Mouse (Mus musculus): Measurements from ENCODE around the gene Cacng2.
A peak's percentile ranks its signal among the peaks of the same experiment; 100 is the strongest.
"Not testable (repeated sequence)": the region's sequence is repeated elsewhere in the genome, so short reads cannot be mapped to it uniquely, and the experiment has no call there.

Cacng2 gene

DNA sequence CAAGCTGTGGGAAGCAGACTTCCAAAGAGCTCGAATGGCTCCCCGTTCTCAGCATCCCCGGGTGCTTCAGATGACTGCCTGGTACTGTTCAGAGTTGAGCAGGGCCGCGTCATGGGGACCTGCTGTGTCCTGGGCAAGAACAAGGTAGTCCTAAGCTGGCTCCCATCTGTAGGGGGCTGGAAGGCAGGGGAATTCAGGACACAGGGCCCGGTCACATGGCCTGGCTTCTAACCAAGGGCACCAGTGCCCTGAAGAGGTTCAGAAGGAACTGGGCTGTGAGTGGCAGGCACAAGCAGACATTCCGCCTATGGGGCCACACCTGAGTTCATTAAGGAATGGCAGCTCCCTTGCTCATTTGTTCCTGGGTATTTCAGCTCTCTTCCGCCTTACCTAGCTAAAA, 37.7 kb downstream of the Cacng2 start:
- no peak for DNase-seq (ENCODE audit: low spot score)

DNA sequence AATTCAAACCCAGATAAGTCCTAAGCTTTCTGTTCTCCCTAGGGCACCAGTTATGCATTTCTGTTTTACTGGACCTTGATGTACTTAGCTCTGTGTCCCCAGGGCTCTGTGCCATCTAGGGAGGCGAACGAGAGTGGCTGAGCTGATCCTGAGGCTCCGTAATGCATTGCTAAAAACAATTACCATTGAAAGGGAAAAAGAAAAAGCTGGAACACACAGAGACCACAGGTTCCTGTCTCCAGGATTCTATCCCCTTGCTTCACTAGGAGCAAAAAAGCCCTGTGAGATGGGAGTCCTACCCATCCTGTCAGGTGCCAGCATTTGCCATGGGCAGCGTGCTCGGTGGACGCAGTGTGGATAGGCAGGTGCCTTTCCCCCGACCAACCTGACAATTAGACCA, 38.4 kb downstream of the Cacng2 start:
- DNase-seq (ENCODE audit: low spot score) = no peak

DNA sequence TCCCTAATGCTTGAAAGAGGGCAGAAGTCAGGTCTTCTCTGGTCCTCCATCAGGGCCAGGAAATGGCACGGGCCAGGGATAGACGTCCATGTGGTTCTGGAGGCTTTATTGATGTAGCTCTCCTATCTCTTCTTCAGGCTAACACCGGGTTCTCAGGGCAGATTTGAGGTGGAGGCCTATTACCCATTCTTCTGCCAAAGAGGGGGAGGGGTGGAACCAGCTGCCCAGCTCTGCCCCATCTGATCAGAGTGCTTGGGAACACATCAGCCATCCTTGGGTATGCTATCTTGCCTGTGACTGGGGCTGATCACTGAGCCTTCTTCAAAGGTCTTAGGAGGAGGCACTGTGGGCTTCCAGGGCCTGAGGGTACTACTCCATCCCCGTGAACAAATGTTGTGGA, 39.5 kb downstream of the Cacng2 start:
- no peak for DNase-seq (ENCODE audit: low spot score)

DNA sequence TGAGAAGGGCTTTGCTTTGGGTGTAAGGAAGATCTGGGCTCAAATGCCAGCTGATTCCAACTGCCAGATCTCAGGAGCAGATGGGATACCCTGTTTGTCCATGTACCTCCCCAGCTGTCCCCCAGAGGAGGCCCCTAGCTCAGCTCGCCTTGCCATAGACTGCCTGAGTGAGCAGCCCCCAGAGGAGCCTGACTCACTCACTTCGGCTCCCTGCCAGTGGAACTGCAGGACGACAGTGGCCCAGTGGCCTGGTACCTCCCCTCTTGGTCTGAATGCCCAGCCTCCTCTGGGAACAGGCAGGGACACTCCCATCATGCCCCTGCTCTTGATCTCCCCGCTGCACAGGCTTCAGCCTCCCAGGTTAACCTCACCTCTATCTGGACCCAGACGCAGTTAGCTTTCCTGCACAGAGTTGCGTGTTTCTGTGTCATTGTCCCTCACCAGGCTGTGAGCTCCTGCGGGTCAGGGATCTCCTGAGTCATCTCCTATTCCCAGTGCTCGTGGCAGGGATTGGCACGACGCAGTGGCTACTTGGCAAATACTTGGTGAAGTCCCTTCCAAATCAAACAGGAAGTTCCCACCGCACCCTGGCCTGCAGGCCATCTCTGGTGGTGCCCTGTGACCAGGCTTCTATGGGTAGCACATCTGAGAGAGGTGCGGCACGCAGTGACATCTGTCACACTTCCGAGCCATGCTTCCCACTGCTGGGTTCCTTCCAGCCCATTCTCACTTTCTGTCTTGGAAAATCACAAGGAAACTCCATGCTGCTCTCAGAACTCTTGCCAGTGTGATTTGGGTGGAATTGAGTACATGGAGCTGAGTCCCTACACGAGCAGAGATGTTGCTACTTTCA, 40.8 kb downstream of the Cacng2 start:
- no peak for DNase-seq (ENCODE audit: low spot score)

DNA sequence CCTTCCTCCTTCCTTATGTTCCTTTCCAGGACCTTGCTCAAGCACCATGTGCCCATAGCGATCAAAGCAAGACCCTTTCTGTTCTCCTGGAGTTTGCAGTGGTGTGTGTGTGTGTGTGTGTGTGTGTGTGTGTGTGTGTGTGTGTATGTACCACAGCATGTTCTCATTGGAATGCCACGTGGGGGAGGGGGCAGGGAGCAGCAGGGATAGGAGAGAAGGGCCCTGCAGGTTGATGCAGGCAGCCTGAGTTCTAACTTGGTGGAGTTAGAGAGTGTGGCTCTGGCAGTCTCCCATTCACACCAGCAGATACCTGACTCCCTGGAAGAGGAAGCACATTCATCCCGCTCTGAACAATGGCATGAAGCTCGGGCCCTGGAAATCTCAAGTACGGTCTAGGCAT, 41.6 kb downstream of the Cacng2 start:
- DNase-seq (ENCODE audit: low spot score) = no peak

DNA sequence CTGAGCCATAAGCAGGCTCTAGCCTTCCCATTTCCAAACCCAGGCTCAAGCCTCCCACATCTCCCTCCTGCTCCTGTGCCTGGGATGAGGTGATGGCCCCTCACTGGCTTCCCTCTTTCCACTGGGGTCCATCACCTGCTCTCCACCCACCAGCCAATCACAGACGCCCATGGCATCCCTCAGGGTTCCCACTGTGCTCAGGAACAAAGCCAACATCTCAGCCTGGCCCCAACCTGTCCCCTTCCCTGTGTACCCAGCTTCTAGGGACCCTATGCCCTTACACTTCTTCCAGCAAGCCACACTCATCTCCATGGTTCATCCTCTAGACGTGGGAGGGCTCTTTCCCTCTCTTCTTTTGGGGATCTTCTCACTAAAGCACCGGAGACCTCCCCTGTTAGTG, 43.9 kb downstream of the Cacng2 start:
- no peak for DNase-seq (ENCODE audit: low spot score)

DNA sequence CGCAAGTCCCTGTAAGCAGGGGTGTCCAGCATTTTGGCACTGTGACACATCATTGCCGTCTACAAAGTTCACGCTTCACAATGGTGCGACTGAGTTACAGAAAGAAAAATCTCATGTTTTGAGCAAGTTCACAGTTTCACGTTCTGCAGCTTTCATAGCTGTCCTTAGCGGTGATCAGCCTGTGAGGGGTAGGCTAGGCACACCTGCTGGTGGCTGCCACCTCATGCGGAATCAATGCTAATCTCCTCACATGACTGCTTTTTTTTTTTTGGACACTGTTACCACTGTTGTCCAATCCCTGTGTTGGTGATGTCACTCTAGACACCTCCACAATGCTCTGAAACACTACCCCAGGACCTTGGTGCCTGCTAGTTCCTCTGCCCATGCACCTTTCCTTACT, 46.7 kb downstream of the Cacng2 start:
- DNase-seq (ENCODE audit: low spot score) = no peak

DNA sequence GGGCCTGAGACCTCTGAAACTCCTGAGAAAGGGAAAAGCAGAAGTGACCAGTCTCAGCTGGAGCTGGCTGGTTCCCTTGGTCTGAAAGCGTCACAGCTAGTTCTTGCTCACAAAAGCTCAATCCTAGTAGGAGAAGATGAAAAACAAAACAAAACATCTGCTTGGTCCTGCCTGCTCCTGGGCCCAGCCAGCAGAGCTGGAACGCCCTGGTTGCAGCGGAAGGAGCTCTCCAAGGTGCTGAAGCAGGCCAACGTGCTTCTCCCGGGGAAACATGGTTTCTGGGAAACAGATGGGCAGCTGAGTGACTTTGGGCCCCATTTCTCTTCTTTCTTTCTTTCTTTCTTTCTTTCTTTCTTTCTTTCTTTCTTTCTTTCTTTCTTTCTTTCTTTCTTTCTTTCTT, 53.4 kb downstream of the Cacng2 start:
- DNase-seq (ENCODE audit: low spot score) = peak; percentile 89

DNA sequence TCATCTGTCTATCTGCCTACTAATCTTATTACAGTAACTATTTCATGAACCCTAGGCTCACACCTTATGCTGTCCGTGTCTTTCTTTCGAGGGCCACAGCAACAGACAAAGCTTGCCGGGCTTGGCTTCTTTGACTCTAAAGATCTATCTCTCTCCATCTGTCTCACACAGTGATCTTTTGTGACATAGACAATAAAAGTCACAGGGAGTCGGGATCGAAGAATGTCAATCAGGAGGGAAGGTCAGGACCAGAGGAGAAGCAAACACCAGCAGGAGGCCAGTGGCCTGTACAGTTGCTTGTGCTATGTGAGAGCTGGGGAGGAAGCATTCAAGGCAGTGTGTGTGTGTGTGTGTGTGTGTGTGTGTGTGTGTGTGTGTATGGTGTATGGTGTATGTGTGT, 54.3 kb downstream of the Cacng2 start:
- DNase-seq (ENCODE audit: low spot score) = no peak

DNA sequence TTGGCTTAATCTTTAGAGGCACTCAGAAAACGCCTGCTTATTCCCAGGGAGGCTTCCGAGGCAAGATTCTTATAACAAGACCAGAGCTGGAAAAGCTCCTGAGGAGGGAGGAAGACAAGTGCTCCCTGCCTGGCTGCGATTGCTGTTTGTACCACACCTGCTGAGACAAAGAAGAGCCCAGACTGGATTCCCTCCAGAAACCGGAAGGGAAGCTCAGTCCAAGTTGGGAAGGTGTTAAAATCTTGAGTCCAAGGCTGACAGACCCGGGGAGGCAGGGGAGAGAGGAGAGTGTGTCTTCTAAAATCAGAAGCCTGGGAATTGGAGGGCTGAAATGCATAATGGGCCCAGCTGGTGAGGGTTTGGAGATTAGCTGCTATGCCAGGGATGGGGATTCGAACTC, 55.5 kb downstream of the Cacng2 start:
- DNase-seq (ENCODE audit: low spot score) = no peak

DNA sequence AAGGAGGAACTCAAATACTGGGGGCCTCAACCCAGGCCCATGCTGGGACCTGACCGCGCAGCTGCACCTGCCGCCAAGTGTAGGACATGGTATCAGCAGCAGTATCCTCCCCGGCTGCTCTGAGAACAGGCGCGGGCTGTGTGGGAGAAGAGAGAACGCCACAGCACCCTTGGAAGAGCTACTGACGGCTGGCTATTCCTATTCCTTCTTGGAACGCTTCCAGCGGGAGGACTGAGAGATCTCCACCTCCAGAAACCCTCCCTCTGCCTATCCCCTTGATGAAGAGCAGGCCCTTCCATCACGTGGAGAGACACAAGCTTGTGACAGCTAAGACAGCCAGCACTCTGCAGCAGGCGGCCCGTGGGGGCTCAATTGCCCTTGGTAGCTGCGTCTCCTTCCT, 57.4 kb downstream of the Cacng2 start:
- no peak for DNase-seq (ENCODE audit: low spot score)

DNA sequence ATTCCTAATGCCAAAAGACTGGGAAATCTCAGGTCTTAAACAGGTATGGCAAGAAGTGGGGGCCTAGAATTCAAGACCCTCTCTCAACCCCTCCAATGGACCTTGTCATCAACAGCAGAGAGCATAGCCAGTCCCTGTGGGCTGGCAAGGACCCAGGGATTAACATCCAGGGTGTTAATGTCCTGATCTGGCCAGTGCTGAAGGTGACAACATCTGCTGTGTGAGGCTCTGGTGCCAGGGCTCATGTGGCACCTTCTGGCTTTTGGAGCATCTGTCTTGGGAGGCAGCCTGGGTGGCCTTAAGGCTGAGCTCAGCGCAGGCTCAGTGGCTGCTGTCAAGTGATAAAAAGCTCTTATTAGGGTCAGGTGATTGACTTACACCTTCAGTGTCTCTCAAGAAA, 62.9 kb downstream of the Cacng2 start:
- DNase-seq (ENCODE audit: low spot score) = no peak

DNA sequence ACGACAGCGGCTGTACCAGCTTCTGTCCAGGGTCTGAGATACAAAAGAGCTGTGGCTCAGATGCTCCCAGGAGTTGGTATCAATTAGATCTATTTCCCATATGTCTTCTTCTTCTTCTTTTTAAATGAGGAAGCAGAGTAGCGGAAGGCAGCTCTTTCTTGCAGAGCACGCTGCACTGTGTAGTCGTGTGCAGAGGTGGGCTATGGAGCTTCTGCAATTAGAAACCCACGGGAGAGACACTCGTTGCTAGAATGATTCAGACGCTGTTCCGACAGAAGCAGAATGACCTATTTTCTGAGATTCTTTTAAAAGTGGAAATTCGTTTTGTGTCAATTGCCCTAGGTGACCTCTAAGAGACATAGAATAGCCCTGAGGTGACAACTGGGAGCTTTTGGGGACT, 69.1 kb downstream of the Cacng2 start:
- DNase-seq (ENCODE audit: low spot score) = no peak

DNA sequence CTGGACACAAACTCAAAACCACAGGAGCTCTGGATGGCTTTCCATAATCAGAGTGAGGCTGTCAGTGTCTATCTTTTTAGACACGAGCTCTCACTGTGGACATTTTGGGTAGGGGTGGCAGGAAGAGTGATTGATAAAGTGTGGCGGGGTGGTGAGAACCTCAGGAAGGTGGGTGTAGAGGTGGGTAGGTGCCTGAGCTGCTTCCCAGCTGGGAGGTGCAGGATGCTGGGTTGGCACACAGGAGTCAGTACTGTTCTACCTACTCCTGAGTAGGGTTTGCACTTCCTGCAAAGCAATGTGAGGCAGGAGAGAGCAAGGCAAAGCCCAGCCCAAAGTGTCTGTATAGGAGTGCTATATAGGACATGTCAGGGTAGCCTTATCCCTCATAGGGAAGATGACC, 69.9 kb downstream of the Cacng2 start:
- no peak for DNase-seq (ENCODE audit: low spot score)

DNA sequence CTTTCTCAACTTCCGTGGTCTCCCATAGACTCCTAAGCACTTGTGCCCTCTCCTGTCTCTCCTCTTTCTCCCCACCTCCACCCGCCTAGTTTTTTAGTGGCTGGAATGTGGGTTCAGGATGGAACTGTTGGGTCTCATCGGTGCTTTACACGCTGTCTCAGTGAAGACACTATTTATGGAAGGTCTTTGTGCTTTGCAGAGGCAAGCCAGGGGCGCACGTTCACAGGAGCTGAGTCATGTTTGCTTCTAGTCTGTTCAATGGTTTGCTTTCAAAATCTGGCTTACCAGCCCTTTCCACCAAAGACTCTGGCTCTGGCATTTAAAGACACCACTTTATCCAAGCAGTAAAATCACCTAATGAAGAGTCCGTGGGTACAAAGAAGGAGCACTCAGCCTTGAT, 74.0 kb downstream of the Cacng2 start:
- DNase-seq (ENCODE audit: low spot score) = no peak

DNA sequence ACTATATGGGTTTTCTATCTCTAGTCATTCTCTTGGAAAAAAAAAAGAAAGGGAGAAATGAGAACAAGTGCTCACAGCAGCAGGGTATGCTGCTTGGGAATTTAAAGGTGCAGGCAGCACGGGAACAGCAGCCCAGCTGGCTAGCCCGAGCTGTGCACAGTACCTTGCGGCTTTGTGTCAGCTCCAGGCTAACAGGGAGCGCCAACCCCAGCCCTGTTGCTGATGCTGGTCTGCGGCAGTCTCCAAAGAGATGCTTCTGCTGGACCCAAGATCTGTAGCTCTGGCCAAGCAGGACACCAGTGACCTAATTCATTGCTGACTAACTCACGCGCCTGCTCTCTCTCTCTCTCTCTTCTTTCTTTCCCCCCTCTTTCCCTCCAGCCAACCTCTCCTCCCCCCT, 74.5 kb downstream of the Cacng2 start:
- no peak for DNase-seq (ENCODE audit: low spot score)

DNA sequence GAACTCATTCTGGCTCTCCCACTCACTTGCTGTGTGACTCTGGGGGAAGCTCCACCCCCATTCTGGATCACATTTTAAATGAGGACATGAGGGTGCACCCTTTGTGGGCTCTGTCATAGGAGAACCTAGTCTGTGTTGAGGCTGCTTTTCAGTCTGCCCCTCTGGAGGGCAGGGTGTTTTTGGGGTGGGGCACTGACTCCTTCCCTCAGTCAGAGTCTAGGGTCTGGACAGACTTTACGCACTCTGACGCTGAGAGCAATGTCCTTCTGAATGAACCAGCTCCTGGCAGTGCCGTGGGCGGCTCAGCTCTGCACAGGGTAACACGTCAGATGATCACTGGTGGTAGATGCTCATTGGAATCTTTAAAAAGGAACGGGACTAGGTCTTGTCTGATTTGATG, 75.0 kb downstream of the Cacng2 start:
- no peak for DNase-seq (ENCODE audit: low spot score)

DNA sequence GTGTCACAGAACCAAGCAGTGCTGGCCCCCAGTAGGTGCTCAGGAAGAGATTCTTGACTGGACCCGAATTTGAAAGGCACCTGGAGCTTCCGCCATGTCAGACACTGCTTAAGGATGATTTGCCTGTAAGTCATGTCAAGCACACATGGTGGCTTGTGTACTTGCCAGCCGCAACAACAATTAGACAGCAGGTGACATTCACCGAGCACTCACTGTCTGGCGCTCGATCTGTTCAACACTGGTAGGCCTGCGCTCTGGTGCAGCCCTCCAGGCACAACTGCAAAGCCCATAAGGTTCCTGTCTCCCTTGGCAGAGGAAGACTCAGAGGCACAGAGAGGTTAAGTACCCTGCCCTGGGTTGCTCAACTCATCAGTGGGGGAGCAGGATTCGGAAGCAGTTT, 77.1 kb downstream of the Cacng2 start:
- DNase-seq (ENCODE audit: low spot score) = no peak

DNA sequence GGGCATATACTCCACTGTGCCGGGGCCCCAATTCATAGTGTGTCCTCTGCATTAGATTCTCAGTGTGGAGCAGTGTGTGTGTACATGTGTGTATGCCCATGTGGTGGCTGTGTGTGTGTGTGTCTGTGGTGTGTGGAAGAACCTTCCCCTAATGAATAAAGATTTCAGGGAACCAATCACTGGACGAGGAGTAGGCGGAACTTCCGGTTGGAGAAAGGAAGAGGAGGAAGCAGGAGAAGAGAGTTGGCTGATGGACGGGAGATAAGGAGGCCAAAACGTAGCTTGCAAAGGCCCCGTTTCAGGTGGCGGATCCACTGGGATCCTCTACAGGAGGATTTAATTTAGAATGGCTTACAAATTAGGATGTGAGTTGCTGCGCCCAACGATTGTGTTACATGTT, 82.2 kb downstream of the Cacng2 start:
- DNase-seq (ENCODE audit: low spot score) = no peak

DNA sequence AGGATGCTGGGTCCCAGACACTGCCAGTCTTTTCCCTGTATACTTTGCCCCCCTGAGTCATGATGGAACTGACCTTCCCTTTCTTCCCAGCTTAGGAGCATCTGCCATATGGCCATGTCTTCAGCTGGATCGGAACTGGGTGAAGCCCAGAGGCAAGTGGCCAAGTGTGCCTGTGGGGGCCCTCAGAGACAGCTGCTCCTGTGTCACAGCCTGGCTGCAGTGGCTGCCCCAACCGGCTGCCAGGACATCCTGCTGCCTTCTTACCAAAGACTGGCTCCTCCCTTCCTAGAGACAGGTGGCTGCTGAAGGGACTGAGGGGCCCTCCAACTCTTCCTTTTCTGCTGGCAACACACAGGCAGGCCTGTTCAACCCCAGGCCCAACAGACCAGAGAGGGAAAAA, 83.2 kb downstream of the Cacng2 start:
- DNase-seq (ENCODE audit: low spot score) = no peak

DNA sequence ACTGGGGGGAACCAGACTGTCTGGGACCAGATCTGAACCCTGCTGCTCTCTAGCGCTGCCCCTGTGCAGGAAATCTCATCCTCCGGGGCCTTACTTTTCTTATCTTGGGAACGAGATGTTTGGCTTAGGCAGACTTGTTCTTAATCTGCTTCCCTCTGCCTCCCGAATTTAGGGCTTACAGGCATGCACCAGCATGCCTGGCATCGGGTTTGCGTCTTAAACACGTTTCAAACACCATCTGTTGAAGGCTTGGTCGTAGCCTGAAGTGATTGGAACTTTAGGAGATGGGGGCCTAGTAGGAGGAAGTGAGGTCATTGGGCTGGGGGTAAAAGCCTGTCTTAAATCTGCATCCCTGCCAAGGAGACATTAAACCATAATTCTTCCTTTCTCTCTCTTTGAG, 89.9 kb downstream of the Cacng2 start:
- no peak for DNase-seq (ENCODE audit: low spot score)

DNA sequence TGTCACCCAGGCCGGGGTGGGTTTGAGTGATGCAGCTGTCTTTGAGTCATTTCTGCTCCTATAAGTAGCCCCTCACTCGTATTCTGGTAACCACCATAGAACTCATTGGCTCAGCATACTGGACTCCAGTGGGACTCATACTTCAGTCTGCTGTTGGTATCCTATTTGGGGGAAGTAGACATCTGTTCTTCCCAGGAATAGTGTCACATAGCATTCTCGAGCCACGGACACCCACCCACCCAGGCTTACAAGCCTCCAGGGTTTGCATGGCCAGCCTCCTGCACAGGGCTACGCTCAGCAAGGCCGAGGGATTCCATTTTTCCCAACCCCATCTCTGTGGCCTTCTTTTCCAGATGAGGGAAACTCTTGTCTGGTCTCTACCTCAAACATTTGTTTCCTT, 93.3 kb downstream of the Cacng2 start:
- DNase-seq (ENCODE audit: low spot score) = no peak

DNA sequence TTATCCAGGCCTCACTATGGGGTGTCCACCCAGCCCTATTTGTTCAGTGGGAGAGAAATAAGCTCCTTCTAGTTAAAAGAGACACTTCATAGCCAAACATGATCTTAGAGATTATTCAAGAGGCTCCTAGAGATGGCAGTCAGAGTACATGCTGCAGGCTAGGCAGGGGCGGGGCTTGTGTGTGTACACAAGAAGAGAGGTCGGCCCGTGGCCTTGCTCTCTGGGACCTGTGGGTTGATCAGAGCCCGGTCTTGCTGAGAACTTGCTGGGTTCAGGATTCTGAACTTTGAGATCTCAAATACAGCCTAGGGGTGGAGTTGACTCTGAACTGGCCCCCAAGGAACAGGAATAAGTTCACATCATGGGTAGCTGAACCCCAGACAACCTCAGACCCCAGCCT, 95.6 kb downstream of the Cacng2 start:
- no peak for DNase-seq (ENCODE audit: low spot score)

DNA sequence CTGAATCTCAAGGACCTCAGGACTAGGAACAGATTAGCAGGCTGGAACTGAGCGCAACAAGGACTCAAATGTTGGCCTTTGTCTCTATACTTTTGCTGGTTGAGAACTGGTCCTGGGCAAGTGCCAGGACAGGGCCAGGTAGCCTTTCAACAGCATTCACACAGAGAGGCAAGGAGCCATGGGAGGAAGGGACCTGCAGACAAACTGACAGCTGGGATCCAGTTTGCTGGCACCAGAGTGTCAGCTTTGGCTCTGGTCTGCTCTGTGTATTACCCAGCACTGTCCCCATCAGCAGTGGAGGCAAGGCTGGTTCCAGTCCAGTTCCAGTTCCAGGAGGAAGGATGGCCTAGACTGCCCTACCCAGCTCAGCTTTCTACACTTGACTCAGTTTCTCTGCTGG, 105.8 kb downstream of the Cacng2 start:
- DNase-seq (ENCODE audit: low spot score) = no peak

DNA sequence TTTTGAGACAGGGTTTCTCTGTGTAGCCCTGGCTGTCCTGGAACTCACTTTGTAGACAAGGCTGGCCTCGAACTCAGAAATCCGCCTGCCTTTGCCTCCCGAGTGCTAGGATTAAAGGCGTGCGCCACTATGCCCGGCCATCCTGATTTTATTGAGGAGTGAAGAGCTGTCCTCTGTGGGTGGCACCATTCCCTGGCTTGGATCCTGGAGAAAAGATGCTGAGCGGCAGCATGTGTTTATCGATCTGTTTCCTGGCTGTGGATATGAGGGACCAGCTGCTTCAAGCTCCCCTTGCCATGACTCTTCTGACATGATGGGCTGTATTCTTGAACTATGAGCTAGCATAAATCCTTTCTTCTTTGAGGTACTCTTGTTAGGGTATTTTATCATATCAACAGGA, 111.6 kb downstream of the Cacng2 start:
- not testable (repeated sequence) for DNase-seq (ENCODE audit: low spot score)

Measured in testis, postnatal 10 days (tissue).